ENCODE assay signal across 14 mouse cellular contexts in genomic region chr19:54616924-54617323, GRCm38 (mm10).
DNase-seq lines count a peak whose midpoint lies in the region; ATAC-seq and TF ChIP-seq lines count a peak whose summit lies in the region.
"Had no signal": no experiment of that assay in that cellular context is flagged by ENCODE, and none has a peak within 500 bp of the region (broad histone marks: within the 10 kb centered on the region; RNA-seq: fewer than 3 reads in every experiment).

No protein-coding gene starts in this region.

- no peaks in the 10 kb centered on the region for H3K27me3 ChIP-seq in kidney, adult 2 months (replicated peaks; ENCODE audit: control insufficient read depth, insufficient read depth, low read length)
- H3K27me3 ChIP-seq in hindbrain, embryonic 12.5 days = no peaks in the 10 kb centered on the region
- H3K27me3 ChIP-seq in limb, embryonic 10.5 days (ENCODE audit: low read depth, poor library complexity, severe bottlenecking) = no peaks in the 10 kb centered on the region

- 31% methylated on average over 4 of the region's 4 CpGs for WGBS in kidney, adult 2 months
- 34% methylated on average over 4 of the region's 4 CpGs for WGBS in hindbrain, embryonic 12.5 days
- WGBS in limb, embryonic 10.5 days = 42% methylated on average over 4 of the region's 4 CpGs

- TF ChIP-seq CTCF in kidney, adult 2 months (conservative IDR thresholded peaks at IDR 0.05; ENCODE audit: insufficient read depth, insufficient read length, low read depth, low read length) = no peak

- no peak overlapping the region for H3K9ac ChIP-seq in hindbrain, embryonic 12.5 days
- H3K9ac ChIP-seq: liver, embryonic 14.5 days had no signal

- DNase-seq in kidney, adult 2 months = peak; percentile 3
- no peak for DNase-seq in kidney, postnatal 25 days
- peak; percentile 8 for DNase-seq in 3T3-L1 (ENCODE audit: low read depth, low spot score)
- peak; percentile 11 for DNase-seq in Muller cell, postnatal 12 days (ENCODE audit: inconsistent ontology term)
- DNase-seq in limb, embryonic 10.5 days (ENCODE audit: low spot score) = no peak
- DNase-seq: cerebellum, postnatal 10 days; lung, postnatal 4 days; right cerebral cortex, postnatal 14 days; thymus, adult 2 months had no signal

- ATAC-seq in hindbrain, embryonic 12.5 days (ENCODE audit: low FRiP score) = peak; percentile 58; the same call in 1 of the 2 replicates
- ATAC-seq in inflammation-experienced regulatory T-cells, adult 6 months = no peak
- no peak for ATAC-seq in cerebellum, adult (ENCODE audit: insufficient number of reproducible peaks, low FRiP score, low TSS enrichment)
- ATAC-seq: midbrain, embryonic 16.5 days had no signal

- H3K4me1 ChIP-seq in kidney, adult 2 months (ENCODE audit: control insufficient read depth, insufficient read depth, low read length) = peaks cover 2% of the 10 kb centered on the region; the same call in 1 of the 2 replicates
- peaks cover 4% of the 10 kb centered on the region; the same call in 1 of the 2 replicates for H3K4me1 ChIP-seq in hindbrain, embryonic 12.5 days
- H3K4me1 ChIP-seq in limb, embryonic 10.5 days = no peaks in the 10 kb centered on the region

- no peak for TF ChIP-seq POLR2A in kidney, adult 2 months (IDR thresholded peaks at IDR 0.05; ENCODE audit: low read depth, low read length)

- H3K4me2 ChIP-seq in hindbrain, embryonic 12.5 days (replicated peaks) = no peak overlapping the region

- no peak overlapping the region for H3K27ac ChIP-seq in kidney, adult 2 months (ENCODE audit: insufficient read depth, low read depth, low read length)
- no peak overlapping the region for H3K27ac ChIP-seq in hindbrain, embryonic 12.5 days
- H3K27ac ChIP-seq in limb, embryonic 10.5 days = no peak overlapping the region
- H3K27ac ChIP-seq: liver, embryonic 14.5 days had no signal

- no peak overlapping the region for H3K4me3 ChIP-seq in kidney, adult 2 months (ENCODE audit: insufficient read depth, low read depth, low read length)
- H3K4me3 ChIP-seq in hindbrain, embryonic 12.5 days = no peak overlapping the region
- H3K4me3 ChIP-seq in limb, embryonic 10.5 days = no peak overlapping the region

- H3K36me3 ChIP-seq in kidney, adult 2 months (ENCODE audit: control insufficient read depth, insufficient read depth, low read length) = no peaks in the 10 kb centered on the region
- no peaks in the 10 kb centered on the region for H3K36me3 ChIP-seq in hindbrain, embryonic 12.5 days
- H3K36me3 ChIP-seq in limb, embryonic 10.5 days = no peaks in the 10 kb centered on the region

- H3K9me3 ChIP-seq in hindbrain, embryonic 12.5 days (replicated peaks) = no peaks in the 10 kb centered on the region
- H3K9me3 ChIP-seq in limb, embryonic 10.5 days (replicated peaks) = no peaks in the 10 kb centered on the region

Comparison
In these comparisons a context has a peak if more than half of its experiments do, and no peak if none do; other contexts are left out.
1. DNase-seq: peak in kidney, adult 2 months (single experiment), 3T3-L1 (single experiment) and Muller cell, postnatal 12 days (single experiment); none in kidney, postnatal 25 days (0 of 2) and limb, embryonic 10.5 days (single experiment).